Mouse (Mus musculus) heart, postnatal 25 days (tissue): ENCODE measurements around the gene Gm20737. TPM values are rescaled to one million over a fixed set of nuclear protein-coding genes. Genes with fewer than 3 reads are reported as not detected.
"Not testable (repeated sequence)": the region's sequence is repeated elsewhere in the genome, so short reads cannot be mapped to it uniquely, and the experiment has no call there.

ENCODE experiments used
- DNase-seq: peaks from one replicate; pipeline ENCODE4 v3.0.0; 2022; ENCODE audit warnings: low spot score
- intact Hi-C: fragments of 180-260 bp; cut with DNase I; formaldehyde crosslinking; loops from one replicate; pipeline ENCODE4 v1.15.1; 2025
- total RNA-seq, 2 experiments: library from RNA; stranded (reverse); gene quantifications; 2 replicates each; pipeline ENCODE4 v1.2.3; 2021

Gene Gm20737
- total RNA-seq = not detected

- intact Hi-C loops, DNase-seq: not testable (repeated sequence)
These were observed at the start of gene Gm20737 for GRCm38 (mm10) chrY:10535942-10536341. TSS of gene Gm20737 (minus strand) at chrY:10536042.

- DNase-seq, intact Hi-C loops: not testable (repeated sequence)
These were observed 17.3 kb upstream of the Gm20737 start, which contains the start of gene Gm21775 for GRCm38 (mm10) chrY:10553153-10553552. TSS of gene Gm21775 (plus strand) at chrY:10553453.

Other genes starting within 250 kb of the Gm20737 start
- gene Gm20834, start 211.5 kb downstream of the Gm20737 start, total RNA-seq = not detected
- not detected for gene Gm28510, start 123.3 kb downstream of the Gm20737 start, total RNA-seq
- gene Gm21775, start 17.4 kb upstream of the Gm20737 start, total RNA-seq = not detected
- not detected for gene Gm21900, start 80.3 kb upstream of the Gm20737 start, total RNA-seq
- gene Gm20777, start 216.4 kb upstream of the Gm20737 start, total RNA-seq = not detected